Mouse (Mus musculus): ENCODE results near the gene Fsip1. TPM values are rescaled to one million over a fixed set of nuclear protein-coding genes. Genes with fewer than 3 reads are reported as not detected.

Gene Fsip1
- polyA plus RNA-seq, 1 experiment from 2014 or later, result 4.5 TPM

DNA sequence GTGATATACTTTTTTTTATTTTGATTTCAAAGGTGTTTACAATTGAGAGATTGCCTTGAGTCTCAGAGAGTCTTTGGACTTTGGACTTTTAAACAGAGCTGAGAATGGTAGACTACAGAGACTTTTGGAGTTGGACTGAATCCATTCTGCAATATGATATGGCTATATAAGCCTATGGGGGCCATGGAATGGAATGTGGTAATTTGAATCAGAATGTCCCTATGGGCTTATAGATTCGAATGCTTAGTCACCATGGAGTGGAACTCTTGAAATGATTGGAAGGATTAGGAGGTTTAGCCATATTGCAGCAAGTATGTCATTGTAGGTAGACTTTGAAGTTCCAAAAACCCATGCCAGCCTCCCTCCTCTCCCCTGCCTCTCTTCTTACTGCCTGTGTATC is 88.5 kb downstream of the Fsip1 start:
- no peaks in the 10 kb centered on the region for H3K4me1 ChIP-seq (replicated peaks; ENCODE audit: control insufficient read depth, insufficient read depth, low read length)
- H3K9ac ChIP-seq (replicated peaks; ENCODE audit: low read depth, low read length), result no peak overlapping the region
- H3K36me3 ChIP-seq (ENCODE audit: control insufficient read depth, insufficient read depth), result no peaks in the 10 kb centered on the region
- H3K27me3 ChIP-seq (replicated peaks; ENCODE audit: control insufficient read depth, insufficient read depth, low read length), result no peaks in the 10 kb centered on the region
- H3K27ac ChIP-seq (ENCODE audit: low read length), result no peak overlapping the region
- H3K9me3 ChIP-seq (ENCODE audit: control insufficient read depth, low read length), result peaks cover 3% of the 10 kb centered on the region; the same call in 1 of the 2 replicates
- 47% methylated on average over 1 of the region's 1 CpGs for WGBS
- no peak overlapping the region for H3K4me3 ChIP-seq (replicated peaks; ENCODE audit: low read length)
- H3K4me2 ChIP-seq (ENCODE audit: low read length), result no peak overlapping the region
- no peak for ATAC-seq

- Histone ChIP-seq H3K27ac (ENCODE audit: low read length) (no peak overlapping the region), H3K4me2 (ENCODE audit: low read length) (no peak overlapping the region), H3K27me3 (replicated peaks; ENCODE audit: control insufficient read depth, insufficient read depth, low read length) (no peaks in the 10 kb centered on the region), H3K9ac (replicated peaks; ENCODE audit: low read depth, low read length) (no peak overlapping the region), H3K4me3 (replicated peaks; ENCODE audit: low read length) (no peak overlapping the region), H3K9me3 (ENCODE audit: control insufficient read depth, low read length) (peaks cover 3% of the 10 kb centered on the region; the same call in 1 of the 2 replicates), H3K36me3 (ENCODE audit: control insufficient read depth, insufficient read depth) (no peaks in the 10 kb centered on the region), H3K4me1 (replicated peaks; ENCODE audit: control insufficient read depth, insufficient read depth, low read length) (no peaks in the 10 kb centered on the region)
- ATAC-seq, result peak; percentile 57
- WGBS, result 32% methylated on average over 4 of the region's 4 CpGs
Measured at GRCm38 (mm10) chr2:118167731-118168130, 89.0 kb downstream of the Fsip1 start.

DNA sequence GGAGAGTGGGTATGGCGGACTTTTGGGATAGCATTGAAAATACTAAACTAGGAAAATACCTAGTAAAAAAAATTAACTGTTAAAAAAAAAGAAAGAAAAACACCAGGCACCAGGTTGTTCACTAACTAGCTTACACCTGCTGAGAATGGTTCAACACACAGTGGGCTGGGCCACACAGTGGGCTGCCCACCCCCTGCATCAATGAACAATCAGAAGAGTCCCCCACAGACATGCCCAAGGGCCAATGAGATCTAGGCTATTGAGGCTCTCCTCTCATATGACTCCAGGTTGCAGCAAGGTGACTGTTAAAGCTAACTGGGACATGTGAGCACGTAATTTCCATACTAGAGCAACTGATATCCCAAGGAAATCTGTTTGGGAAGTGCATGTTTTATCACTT is 91.1 kb downstream of the Fsip1 start:
- Histone ChIP-seq H3K36me3 (ENCODE audit: control insufficient read depth, insufficient read depth) (no peaks in the 10 kb centered on the region), H3K9me3 (ENCODE audit: control insufficient read depth, low read length) (peaks cover 3% of the 10 kb centered on the region; the same call in 1 of the 2 replicates), H3K4me1 (replicated peaks; ENCODE audit: control insufficient read depth, insufficient read depth, low read length) (peaks cover 4% of the 10 kb centered on the region), H3K9ac (replicated peaks; ENCODE audit: low read depth, low read length) (no peak overlapping the region), H3K27ac (ENCODE audit: low read length) (no peak overlapping the region), H3K4me2 (ENCODE audit: low read length) (no peak overlapping the region), H3K4me3 (replicated peaks; ENCODE audit: low read length) (no peak overlapping the region), H3K27me3 (replicated peaks; ENCODE audit: control insufficient read depth, insufficient read depth, low read length) (no peaks in the 10 kb centered on the region)
- no peak for ATAC-seq
- WGBS, result 92% methylated on average over 2 of the region's 2 CpGs

DNA sequence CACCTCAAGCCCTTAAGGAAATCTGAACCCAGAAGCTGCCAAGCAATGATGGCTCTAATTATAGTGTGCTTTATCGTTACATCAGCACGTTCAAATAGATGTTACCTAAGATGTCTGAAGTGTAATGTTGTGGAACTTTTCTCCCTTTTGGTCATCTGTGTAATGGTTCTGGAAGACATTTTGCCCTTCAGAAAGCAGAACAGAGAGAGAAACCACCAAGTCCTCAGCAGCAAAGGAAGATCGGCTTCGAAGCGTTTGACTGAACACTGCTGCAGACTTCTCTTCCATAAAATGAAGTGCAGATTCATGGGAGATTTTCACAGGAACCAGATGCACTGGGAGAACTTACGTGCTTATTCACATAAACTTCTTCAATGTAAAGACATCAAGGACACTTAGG is 92.6 kb downstream of the Fsip1 start:
- H3K27ac ChIP-seq (ENCODE audit: low read length), result no peak overlapping the region
- no peak overlapping the region for H3K9ac ChIP-seq (replicated peaks; ENCODE audit: low read depth, low read length)
- no peak overlapping the region for H3K4me3 ChIP-seq (replicated peaks; ENCODE audit: low read length)
- peaks cover 8% of the 10 kb centered on the region for H3K4me1 ChIP-seq (replicated peaks; ENCODE audit: control insufficient read depth, insufficient read depth, low read length)
- H3K4me2 ChIP-seq (ENCODE audit: low read length), result no peak overlapping the region
- no peaks in the 10 kb centered on the region for H3K27me3 ChIP-seq (replicated peaks; ENCODE audit: control insufficient read depth, insufficient read depth, low read length)
- 81% methylated on average over 6 of the region's 6 CpGs for WGBS
- no peak for ATAC-seq
- H3K9me3 ChIP-seq (ENCODE audit: control insufficient read depth, low read length), result no peaks in the 10 kb centered on the region
- H3K36me3 ChIP-seq (ENCODE audit: control insufficient read depth, insufficient read depth), result no peaks in the 10 kb centered on the region

DNA sequence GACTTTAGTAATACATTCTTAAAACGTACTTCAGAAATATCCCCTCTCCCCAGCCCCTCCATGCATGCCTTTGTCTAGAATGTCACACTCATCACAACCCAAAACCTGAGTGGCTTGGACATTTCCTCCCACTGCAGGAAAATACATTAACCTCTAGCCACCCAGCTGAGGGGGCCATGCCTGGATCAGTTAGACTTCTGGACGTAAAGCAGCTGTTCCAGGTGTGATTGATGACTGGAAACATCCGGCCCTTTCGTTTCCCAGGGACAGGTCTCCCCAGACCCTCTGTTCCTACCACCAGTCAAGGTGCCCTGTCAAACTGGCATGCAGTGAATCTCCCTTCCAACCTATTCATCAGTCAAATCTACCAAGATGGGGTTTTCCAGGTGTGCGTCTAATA is 94.3 kb downstream of the Fsip1 start:
- ATAC-seq, result no peak
- H3K4me1 ChIP-seq (replicated peaks; ENCODE audit: control insufficient read depth, insufficient read depth, low read length), result peaks cover 8% of the 10 kb centered on the region
- 86% methylated on average over 5 of the region's 5 CpGs for WGBS

GRCm38 (mm10) chr2:118160991-118161390 is 95.8 kb downstream of the Fsip1 start:
- no peak overlapping the region for H3K9ac ChIP-seq (replicated peaks; ENCODE audit: low read depth, low read length)
- no peaks in the 10 kb centered on the region for H3K36me3 ChIP-seq (ENCODE audit: control insufficient read depth, insufficient read depth)
- H3K4me1 ChIP-seq (replicated peaks; ENCODE audit: control insufficient read depth, insufficient read depth, low read length), result peaks cover 8% of the 10 kb centered on the region
- ATAC-seq, result no peak
- 19% methylated on average over 2 of the region's 2 CpGs for WGBS
- H3K9me3 ChIP-seq (ENCODE audit: control insufficient read depth, low read length), result no peaks in the 10 kb centered on the region
- no peak overlapping the region for H3K4me3 ChIP-seq (replicated peaks; ENCODE audit: low read length)
- no peak overlapping the region for H3K4me2 ChIP-seq (ENCODE audit: low read length)
- peak overlapping the region; percentile 24; the same call in 1 of the 2 replicates for H3K27ac ChIP-seq (ENCODE audit: low read length)
- no peaks in the 10 kb centered on the region for H3K27me3 ChIP-seq (replicated peaks; ENCODE audit: control insufficient read depth, insufficient read depth, low read length)

More for the DNA sequence above, 94.3 kb downstream of the Fsip1 start:
- Histone ChIP-seq H3K9me3 (ENCODE audit: control insufficient read depth, low read length) (no peaks in the 10 kb centered on the region), H3K4me2 (ENCODE audit: low read length) (no peak overlapping the region), H3K27me3 (replicated peaks; ENCODE audit: control insufficient read depth, insufficient read depth, low read length) (no peaks in the 10 kb centered on the region), H3K36me3 (ENCODE audit: control insufficient read depth, insufficient read depth) (no peaks in the 10 kb centered on the region), H3K27ac (ENCODE audit: low read length) (no peak overlapping the region), H3K4me3 (replicated peaks; ENCODE audit: low read length) (no peak overlapping the region), H3K9ac (replicated peaks; ENCODE audit: low read depth, low read length) (no peak overlapping the region)

DNA sequence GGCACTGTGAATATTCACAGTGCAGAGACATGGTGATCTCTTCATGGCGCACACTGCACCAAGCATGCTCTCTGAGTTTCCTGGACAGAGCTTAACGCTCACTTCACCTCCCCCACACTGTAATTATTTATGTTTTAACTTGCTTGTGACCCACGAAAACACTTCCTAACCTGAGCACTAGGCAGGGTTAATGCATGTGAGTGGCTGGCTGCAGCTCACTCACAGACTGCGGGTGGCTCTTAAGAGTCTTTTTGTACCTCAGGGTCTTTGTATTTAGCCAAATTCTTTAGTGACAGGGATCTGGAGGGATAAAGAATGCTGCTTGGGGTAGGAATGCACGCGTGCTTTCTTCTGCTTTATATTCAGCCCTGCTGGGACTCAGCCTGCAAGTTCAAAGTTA is 96.2 kb downstream of the Fsip1 start:
- Histone ChIP-seq H3K4me3 (replicated peaks; ENCODE audit: low read length) (no peak overlapping the region), H3K4me1 (replicated peaks; ENCODE audit: control insufficient read depth, insufficient read depth, low read length) (peaks cover 8% of the 10 kb centered on the region), H3K27me3 (replicated peaks; ENCODE audit: control insufficient read depth, insufficient read depth, low read length) (no peaks in the 10 kb centered on the region), H3K9ac (replicated peaks; ENCODE audit: low read depth, low read length) (no peak overlapping the region), H3K36me3 (ENCODE audit: control insufficient read depth, insufficient read depth) (no peaks in the 10 kb centered on the region), H3K9me3 (ENCODE audit: control insufficient read depth, low read length) (no peaks in the 10 kb centered on the region), H3K4me2 (ENCODE audit: low read length) (no peak overlapping the region), H3K27ac (ENCODE audit: low read length) (no peak overlapping the region; the same call in 1 of the 2 replicates)
- 3% methylated on average over 6 of the region's 6 CpGs for WGBS
- peak; percentile 77; the same call in 1 of the 2 replicates for ATAC-seq

DNA sequence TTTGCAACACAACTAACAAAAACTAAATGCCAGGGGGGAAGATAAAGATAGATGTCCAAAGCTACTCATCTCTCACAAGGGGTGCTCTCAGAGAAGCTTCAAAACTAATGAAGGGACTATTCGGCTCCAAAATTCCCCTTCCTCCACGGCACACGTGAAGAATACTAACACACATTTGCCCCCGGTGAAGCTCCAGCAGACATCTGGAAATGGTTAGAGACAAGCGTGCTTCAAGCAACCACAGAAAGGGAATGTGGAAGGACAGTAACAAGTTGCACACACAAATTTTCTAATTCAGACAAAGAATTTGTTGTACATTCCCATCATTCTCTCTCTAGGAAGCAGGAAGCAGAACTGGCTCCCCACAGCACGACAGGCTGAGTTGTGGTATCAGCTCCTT is 97.6 kb downstream of the Fsip1 start:
- peaks cover 8% of the 10 kb centered on the region for H3K4me1 ChIP-seq (replicated peaks; ENCODE audit: control insufficient read depth, insufficient read depth, low read length)
- H3K9me3 ChIP-seq (ENCODE audit: control insufficient read depth, low read length), result no peaks in the 10 kb centered on the region
- WGBS, result 73% methylated on average over 6 of the region's 6 CpGs
- H3K27me3 ChIP-seq (replicated peaks; ENCODE audit: control insufficient read depth, insufficient read depth, low read length), result no peaks in the 10 kb centered on the region
- no peak overlapping the region for H3K27ac ChIP-seq (ENCODE audit: low read length)
- no peaks in the 10 kb centered on the region for H3K36me3 ChIP-seq (ENCODE audit: control insufficient read depth, insufficient read depth)
- no peak overlapping the region for H3K4me2 ChIP-seq (ENCODE audit: low read length)
- H3K4me3 ChIP-seq (replicated peaks; ENCODE audit: low read length), result no peak overlapping the region
- H3K9ac ChIP-seq (replicated peaks; ENCODE audit: low read depth, low read length), result no peak overlapping the region
- ATAC-seq, result no peak

- Histone ChIP-seq H3K9me3 (ENCODE audit: control insufficient read depth, low read length) (no peaks in the 10 kb centered on the region), H3K9ac (replicated peaks; ENCODE audit: low read depth, low read length) (no peak overlapping the region), H3K4me1 (replicated peaks; ENCODE audit: control insufficient read depth, insufficient read depth, low read length) (peaks cover 8% of the 10 kb centered on the region), H3K27ac (ENCODE audit: low read length) (no peak overlapping the region), H3K36me3 (ENCODE audit: control insufficient read depth, insufficient read depth) (no peaks in the 10 kb centered on the region), H3K27me3 (replicated peaks; ENCODE audit: control insufficient read depth, insufficient read depth, low read length) (no peaks in the 10 kb centered on the region), H3K4me2 (ENCODE audit: low read length) (no peak overlapping the region), H3K4me3 (replicated peaks; ENCODE audit: low read length) (no peak overlapping the region)
- WGBS, result 93% methylated on average over 3 of the region's 3 CpGs
- no peak for ATAC-seq
Measured at GRCm38 (mm10) chr2:118158095-118158494, 98.7 kb downstream of the Fsip1 start.

Measured in forebrain, embryonic 16.5 days (tissue).